Mouse (Mus musculus) heart, embryonic 12.5 days (tissue): ENCODE results near the gene Lamtor3. TPM values are rescaled to one million over a fixed set of nuclear protein-coding genes. Genes with fewer than 3 reads are reported as not detected.
"Not testable (repeated sequence)": the region's sequence is repeated elsewhere in the genome, so short reads cannot be mapped to it uniquely, and the experiment has no call there.

ENCODE experiments used
- ATAC-seq: fragments of 200-750 bp; cut with Nextera tagmentation; 2 replicates; pipeline ENCODE4 v1.8.0; 2017; ENCODE audit warnings: moderate TSS enrichment, moderate library complexity; ENCODE audit not compliant: insufficient number of reproducible peaks, low FRiP score
- H3K27ac ChIP-seq: fragments of 300-500 bp; sonication (generic); 2 replicates; pipeline ENCODE4 v1.5.1; 2016; ENCODE audit warnings: mild to moderate bottlenecking, moderate library complexity; ENCODE audit not compliant: poor library complexity, severe bottlenecking
- H3K27me3 ChIP-seq: fragments of 300-500 bp; sonication (generic); replicated peaks from 2 replicates; pipeline ENCODE4 v1.6.1; 2016; ENCODE audit warnings: mild to moderate bottlenecking, moderate library complexity
- H3K36me3 ChIP-seq: fragments of 300-500 bp; sonication (generic); 2 replicates; pipeline ENCODE4 v1.6.1; 2016; ENCODE audit warnings: mild to moderate bottlenecking, moderate library complexity
- H3K4me1 ChIP-seq: fragments of 300-500 bp; sonication (generic); replicated peaks from 2 replicates; pipeline ENCODE4 v1.6.1; 2016; ENCODE audit warnings: mild to moderate bottlenecking
- H3K4me2 ChIP-seq: fragments of 300-500 bp; sonication (generic); 2 replicates; pipeline ENCODE4 v1.6.1; 2016; ENCODE audit warnings: mild to moderate bottlenecking, moderate library complexity
- H3K4me3 ChIP-seq: fragments of 300-500 bp; sonication (generic); 2 replicates; pipeline ENCODE4 v1.5.1; 2016; ENCODE audit warnings: mild to moderate bottlenecking
- H3K9ac ChIP-seq: fragments of 300-500 bp; sonication (generic); 2 replicates; pipeline ENCODE4 v1.6.1; 2016; ENCODE audit warnings: mild to moderate bottlenecking, moderate library complexity
- H3K9me3 ChIP-seq: fragments of 300-500 bp; sonication (generic); replicated peaks from 2 replicates; pipeline ENCODE4 v1.6.1; 2016; ENCODE audit warnings: mild to moderate bottlenecking, moderate library complexity
- WGBS: fragments of 180-500 bp; shearing (Covaris S2); methylation state at CpG from one replicate; pipeline ENCODE4 v1.1.7; 2016; 5-methylcytosine and 5-hydroxymethylcytosine counted together
- polyA plus RNA-seq: library from polyadenylated mRNA; unstranded; fragments of >200 nt; fragmentation: Nextera tagmentation; extraction: Ambion mirVana; gene quantifications from 2 replicates; pipeline ENCODE4 v1.2.1, GENCODE M21; 2016

Gene Lamtor3
- polyA plus RNA-seq, 1 experiment from 2014 or later, result 86.3 TPM

DNA sequence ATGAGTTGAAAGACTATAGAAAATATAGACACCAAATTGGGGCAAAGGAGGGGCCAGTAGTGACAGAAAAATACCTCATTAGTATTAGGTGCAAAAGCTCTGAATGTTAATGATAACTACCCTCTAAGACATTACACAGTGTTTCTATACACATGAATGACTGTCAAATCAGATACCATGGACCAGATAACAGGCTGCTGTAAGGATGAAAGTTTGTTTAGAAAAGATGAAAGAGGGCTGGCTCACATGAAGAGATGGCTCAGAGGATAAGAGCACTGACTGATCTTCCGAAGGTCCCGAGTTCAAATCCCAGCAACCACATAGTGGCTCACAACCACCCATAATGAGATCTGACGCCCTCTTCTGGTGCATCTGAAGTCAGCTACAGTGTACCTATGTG is 33.0 kb downstream of the Lamtor3 start:
- H3K4me1 ChIP-seq, result peaks cover 49% of the 10 kb centered on the region
- not testable (repeated sequence) for H3K27me3 ChIP-seq, H3K9me3 ChIP-seq, H3K27ac ChIP-seq, H3K4me3 ChIP-seq, H3K9ac ChIP-seq, H3K4me2 ChIP-seq, ATAC-seq
- peaks cover 11% of the 10 kb centered on the region for H3K36me3 ChIP-seq
- 92% methylated on average over 3 of the region's 3 CpGs for WGBS

DNA sequence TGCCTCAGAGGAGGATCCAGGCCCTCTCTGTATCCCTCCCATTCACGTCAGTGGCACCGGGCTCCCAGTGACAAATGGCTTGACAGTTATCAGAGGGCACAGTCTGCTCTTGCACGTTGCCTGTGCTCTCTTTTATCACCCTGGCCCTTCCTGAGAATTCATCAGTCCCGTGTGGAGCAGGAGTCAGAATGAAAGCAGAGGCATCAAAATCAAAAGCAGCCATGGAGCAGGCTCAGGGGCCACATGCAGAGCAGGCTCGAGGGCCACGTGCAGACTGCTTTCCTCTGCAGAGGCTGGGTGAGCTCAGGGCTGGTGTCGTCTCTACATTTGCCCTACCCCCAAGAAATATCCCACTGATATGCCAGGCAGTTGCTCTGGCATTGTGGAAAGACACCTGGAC is 33.5 kb downstream of the Lamtor3 start:
- peak overlapping the region; percentile 72 for H3K27ac ChIP-seq
- 0 out of 2 replicates have a peak, but pooled peaks have one; percentile 10 for ATAC-seq
- peak overlapping the region; percentile 47; the same call in 1 of the 2 replicates for H3K9ac ChIP-seq
- H3K9me3 ChIP-seq, result no peaks in the 10 kb centered on the region
- peaks cover 11% of the 10 kb centered on the region for H3K36me3 ChIP-seq
- no peak overlapping the region for H3K4me2 ChIP-seq
- H3K27me3 ChIP-seq, result no peaks in the 10 kb centered on the region
- 12% methylated on average over 7 of the region's 7 CpGs for WGBS
- H3K4me1 ChIP-seq, result peaks cover 49% of the 10 kb centered on the region
- no peak overlapping the region for H3K4me3 ChIP-seq

DNA sequence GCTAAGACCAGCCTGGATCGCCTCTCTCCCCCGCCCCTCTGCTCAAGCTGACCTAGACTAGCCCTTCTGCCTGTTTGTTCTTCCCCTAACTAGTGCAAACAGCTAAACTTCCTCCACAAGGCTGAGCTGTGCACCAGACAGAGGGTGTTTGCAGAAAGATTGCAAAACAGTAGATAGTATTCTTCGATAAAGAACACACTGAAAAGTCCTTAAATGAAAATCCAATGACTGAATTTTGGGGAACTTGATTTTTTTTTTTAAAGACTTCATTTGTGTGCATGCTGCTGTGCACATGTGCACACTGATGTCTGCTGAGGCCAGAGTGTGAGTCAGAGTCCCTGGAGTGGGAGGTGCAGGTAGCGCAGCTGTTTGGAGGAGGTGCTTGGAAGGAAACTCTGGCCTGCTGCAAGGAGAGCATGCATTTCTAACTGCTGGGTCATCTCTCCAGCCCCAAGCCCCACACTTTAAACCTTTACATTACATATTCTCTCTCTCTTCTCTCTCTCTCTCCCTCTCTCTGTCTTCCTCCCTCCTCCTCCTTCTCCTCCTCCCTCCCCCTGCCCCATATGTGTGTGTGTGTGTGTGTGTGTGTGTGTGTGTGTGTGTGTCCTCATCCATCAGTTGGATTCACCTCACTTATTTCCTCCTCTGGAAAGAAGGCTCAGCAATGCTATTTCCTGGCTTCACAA is 34.1 kb downstream of the Lamtor3 start:
- Histone ChIP-seq H3K9me3 (no peaks in the 10 kb centered on the region), H3K4me2 (peak overlapping the region; percentile 37), H3K4me1 (peaks cover 50% of the 10 kb centered on the region), H3K27ac (peak overlapping the region; percentile 78), H3K36me3 (peaks cover 11% of the 10 kb centered on the region), H3K9ac (peak overlapping the region; percentile 47), H3K27me3 (no peaks in the 10 kb centered on the region), H3K4me3 (no peak overlapping the region)
- ATAC-seq, result peak; percentile 61; the same call in 1 of the 2 replicates
- WGBS, result 48% methylated on average over 4 of the region's 4 CpGs

DNA sequence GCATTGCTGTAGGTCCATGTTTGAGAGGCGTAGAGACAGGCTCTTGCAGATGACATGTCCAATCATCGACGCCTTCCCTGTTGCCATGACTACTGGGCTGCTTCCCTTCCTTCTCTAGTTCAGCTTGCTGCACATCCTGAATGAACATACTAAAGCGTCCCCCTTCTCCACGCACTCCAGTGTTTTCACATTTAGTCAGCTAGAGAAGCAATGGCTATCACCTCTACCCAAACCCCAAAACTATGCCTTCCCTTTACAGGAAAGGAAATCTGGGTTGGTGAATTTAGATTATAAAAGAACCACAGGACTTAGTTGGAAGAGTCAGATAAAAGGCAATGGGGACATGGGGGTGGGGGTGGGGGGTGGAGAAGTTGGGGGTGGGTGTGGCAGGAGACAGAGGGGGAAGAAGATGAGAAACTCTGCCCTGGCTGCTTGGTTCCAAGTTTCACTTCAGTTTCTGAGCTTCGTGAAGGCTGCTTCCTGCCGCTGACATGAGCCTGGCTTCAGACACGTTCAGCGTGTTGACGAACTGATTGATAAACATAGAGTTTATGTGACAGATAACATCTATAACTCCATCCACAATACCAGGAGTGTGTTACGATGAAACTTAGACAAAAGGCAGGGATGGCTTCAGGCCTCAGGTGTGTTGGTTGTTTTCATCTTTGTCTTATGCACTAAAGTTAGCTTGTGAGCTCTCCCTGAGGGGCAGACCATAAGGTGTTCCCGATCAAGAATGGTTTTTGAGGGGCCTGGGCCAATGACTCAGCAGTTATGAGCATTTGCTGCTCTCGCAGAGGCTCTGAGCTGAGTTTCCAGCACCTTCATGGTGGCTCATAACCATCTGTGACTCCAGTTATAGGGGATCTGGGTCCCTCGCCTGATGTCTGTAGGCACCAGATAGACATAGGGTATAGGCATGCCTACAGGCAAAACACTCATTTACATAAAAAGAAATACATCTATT is 34.9 kb downstream of the Lamtor3 start:
- H3K27me3 ChIP-seq, result no peaks in the 10 kb centered on the region
- no peaks in the 10 kb centered on the region for H3K9me3 ChIP-seq
- peak overlapping the region; percentile 78 for H3K27ac ChIP-seq
- no peak overlapping the region for H3K4me3 ChIP-seq
- peak overlapping the region; percentile 37 for H3K4me2 ChIP-seq
- no peak overlapping the region; the same call in 1 of the 2 replicates for H3K9ac ChIP-seq
- peak; percentile 70 for ATAC-seq
- 35% methylated on average over 14 of the region's 14 CpGs for whole genome bisulfite sequencing
- H3K4me1 ChIP-seq, result peaks cover 54% of the 10 kb centered on the region
- peaks cover 11% of the 10 kb centered on the region for H3K36me3 ChIP-seq

DNA sequence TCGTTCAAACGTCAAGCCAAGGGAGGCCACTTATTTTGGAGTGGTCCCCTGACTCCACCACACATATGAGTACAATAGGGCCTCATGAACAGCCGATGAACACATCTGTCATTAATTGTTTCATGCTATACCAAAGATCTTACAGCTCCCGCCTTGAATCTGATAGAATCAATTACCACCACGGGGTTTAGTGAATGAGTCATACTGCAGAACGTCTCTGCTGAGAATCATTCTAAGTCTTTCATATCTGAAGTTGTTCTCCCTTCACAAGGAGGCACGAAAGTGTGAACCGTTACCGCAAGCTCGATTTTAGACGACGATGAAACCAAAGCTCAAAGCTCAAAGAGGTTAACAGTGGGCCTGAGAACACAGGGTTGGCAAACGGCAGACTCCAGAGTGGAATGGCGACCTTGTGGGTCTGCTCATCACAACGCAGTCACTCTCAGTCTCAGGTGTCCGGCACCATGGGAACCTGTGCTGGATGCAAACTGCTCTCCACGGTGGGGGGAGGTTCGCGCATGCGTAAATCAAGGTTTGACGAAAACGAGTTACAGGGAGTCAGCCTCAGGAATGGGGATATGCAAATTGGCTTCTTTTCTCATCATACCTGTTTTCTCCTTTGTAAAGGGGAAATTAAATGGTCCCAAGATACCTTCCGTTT is 36.1 kb downstream of the Lamtor3 start:
- ATAC-seq, result no peak
- Histone ChIP-seq H3K27me3 (no peaks in the 10 kb centered on the region), H3K36me3 (peaks cover 3% of the 10 kb centered on the region; the same call in 1 of the 2 replicates), H3K4me1 (peaks cover 47% of the 10 kb centered on the region), H3K9ac (no peak overlapping the region), H3K27ac (no peak overlapping the region), H3K4me3 (no peak overlapping the region), H3K9me3 (no peaks in the 10 kb centered on the region), H3K4me2 (no peak overlapping the region)
- 55% methylated on average over 23 of the region's 23 CpGs for WGBS

DNA sequence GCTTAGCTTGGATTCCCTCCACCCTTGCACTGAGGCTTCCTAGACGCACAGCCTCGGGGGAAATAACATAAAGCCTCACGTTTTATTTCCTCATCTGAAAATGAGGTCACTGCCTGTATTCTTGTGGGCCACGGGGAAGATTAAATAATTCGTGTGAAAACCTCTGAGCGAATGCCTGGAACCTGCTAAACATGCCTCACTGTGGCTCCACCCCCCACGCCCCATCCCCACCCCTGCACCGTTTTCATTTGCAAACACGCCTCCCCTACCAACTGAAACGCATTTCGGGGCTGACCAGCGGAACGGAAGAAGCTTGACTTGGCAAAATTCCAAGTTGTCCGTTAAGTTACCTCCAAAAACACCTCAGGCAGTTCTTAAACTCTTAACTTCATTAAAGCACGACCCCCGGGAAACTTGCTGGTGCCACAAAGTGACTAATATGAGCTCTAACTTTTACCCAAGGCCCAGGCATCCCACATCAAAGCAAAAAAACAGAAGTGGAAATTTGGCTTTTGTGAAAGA is 37.3 kb downstream of the Lamtor3 start:
- ATAC-seq, result peak; percentile 58; the same call in 1 of the 2 replicates
- Histone ChIP-seq H3K27me3 (no peaks in the 10 kb centered on the region), H3K4me2 (peak overlapping the region; percentile 67), H3K9me3 (no peaks in the 10 kb centered on the region), H3K4me1 (peaks cover 46% of the 10 kb centered on the region), H3K4me3 (peak overlapping the region; percentile 27), H3K27ac (no peak overlapping the region), H3K9ac (peak overlapping the region; percentile 51; the same call in 1 of the 2 replicates), H3K36me3 (0 out of 2 replicates have a peak, but pooled peaks cover 6% of the 10 kb centered on the region)
- WGBS, result 21% methylated on average over 16 of the region's 16 CpGs

DNA sequence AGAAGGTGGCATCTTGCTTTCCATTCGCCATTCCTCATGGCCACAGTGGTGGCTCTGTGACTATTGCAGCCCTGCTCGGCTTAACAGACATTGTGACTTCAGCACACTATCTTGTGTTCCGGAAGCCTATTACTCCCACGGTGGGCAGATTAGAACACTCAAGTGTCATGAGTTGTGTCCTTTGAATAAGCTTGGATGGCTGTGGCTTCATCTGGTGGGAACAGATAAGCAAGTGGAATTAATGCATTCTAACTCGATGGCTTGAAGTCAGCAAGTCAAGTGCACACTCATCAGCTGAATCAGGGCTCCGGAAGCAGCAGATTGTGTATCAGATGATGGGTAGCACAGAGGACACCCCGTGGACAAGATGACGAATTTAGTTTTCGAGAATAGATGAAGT is 39.6 kb downstream of the Lamtor3 start:
- no peaks in the 10 kb centered on the region for H3K27me3 ChIP-seq
- peaks cover 39% of the 10 kb centered on the region for H3K4me1 ChIP-seq
- no peak overlapping the region for H3K4me3 ChIP-seq
- 0 out of 2 replicates have a peak overlapping the region, but pooled peaks have one; percentile 16 for H3K27ac ChIP-seq
- H3K4me2 ChIP-seq, result no peak overlapping the region
- ATAC-seq, result 0 out of 2 replicates have a peak, but pooled peaks have one; percentile 19
- H3K9ac ChIP-seq, result no peak overlapping the region
- 43% methylated on average over 9 of the region's 9 CpGs for WGBS
- no peaks in the 10 kb centered on the region for H3K9me3 ChIP-seq
- H3K36me3 ChIP-seq, result peaks cover 6% of the 10 kb centered on the region; the same call in 1 of the 2 replicates

DNA sequence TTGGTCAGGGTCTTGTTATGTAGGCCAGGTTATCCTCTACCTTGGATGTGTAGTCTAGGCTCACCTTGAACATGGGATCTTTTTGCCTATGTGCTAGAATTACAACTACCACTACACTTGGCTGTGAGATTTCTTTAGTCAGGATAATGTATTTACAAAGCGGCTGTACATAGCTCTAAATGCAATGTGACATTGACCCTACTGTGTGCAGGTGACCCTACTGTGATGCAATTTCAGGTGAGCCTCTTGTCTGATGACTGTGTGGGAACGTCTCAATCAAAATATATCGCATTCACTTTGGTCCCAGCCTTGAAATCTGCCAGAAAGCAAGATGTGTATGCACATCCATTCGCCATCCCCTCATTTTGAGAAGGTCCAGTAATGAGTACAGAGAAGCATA is 40.0 kb downstream of the Lamtor3 start:
- H3K4me1 ChIP-seq, result peaks cover 35% of the 10 kb centered on the region
- no peak overlapping the region for H3K4me2 ChIP-seq
- H3K27me3 ChIP-seq, result no peaks in the 10 kb centered on the region
- no peaks in the 10 kb centered on the region for H3K9me3 ChIP-seq
- no peak overlapping the region for H3K9ac ChIP-seq
- H3K36me3 ChIP-seq, result peaks cover 6% of the 10 kb centered on the region; the same call in 1 of the 2 replicates
- WGBS, result 88% methylated on average over 4 of the region's 4 CpGs
- no peak for ATAC-seq
- H3K4me3 ChIP-seq, result no peak overlapping the region
- H3K27ac ChIP-seq, result no peak overlapping the region

DNA sequence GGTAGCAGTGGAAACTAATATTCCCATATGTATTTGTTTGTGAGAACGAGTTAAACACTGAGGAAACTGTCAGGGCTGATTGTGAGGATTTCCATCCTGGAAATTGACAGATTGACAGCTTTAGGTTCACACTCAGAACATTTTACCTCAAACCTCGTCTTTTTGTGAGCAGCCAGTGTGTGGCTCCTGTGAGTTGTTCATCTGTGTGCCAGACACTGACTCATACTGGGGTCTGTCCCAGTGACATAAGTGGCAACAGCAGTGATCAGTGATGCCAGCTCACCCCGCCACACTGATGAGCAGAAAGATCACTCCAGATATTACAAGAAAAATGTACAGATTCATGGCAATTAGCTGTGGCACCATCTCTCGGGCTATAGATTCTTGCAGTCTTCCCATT is 41.1 kb downstream of the Lamtor3 start:
- peaks cover 31% of the 10 kb centered on the region for H3K4me1 ChIP-seq

DNA sequence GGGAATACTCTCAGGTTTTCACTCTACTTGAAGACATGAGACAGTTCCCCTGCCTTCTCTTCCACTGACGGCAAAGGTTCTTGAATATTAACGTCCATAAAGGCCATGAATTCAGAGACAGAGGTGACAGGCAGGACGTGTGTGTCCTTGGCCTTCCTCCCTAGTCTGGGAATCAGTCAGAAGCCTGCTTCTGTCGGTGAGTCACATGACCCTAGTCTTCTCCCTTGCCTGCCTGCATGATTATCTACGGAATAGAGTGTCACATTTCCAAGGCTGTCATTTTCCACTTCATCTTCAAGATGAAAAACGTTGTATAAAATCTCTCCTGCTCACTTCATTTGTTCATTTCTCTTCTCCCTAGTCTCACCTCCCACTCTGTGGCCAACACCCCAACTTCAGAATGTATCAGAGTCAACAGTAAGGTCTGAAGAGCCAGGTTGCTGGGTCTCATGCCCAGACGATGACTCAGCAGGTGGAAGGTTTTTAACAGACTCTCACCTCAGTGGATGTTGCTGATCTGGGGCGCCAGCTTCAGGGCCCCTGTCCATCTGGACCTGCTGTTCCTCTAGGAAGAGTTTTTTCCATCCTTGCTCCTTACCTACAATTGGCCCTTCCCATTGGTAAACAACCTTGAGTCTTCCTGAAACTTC is 43.6 kb downstream of the Lamtor3 start:
- no peaks in the 10 kb centered on the region for H3K27me3 ChIP-seq
- peak; percentile 70 for ATAC-seq
- H3K9ac ChIP-seq, result no peak overlapping the region
- peak overlapping the region; percentile 60 for H3K27ac ChIP-seq
- WGBS, result 32% methylated on average over 8 of the region's 8 CpGs
- peaks cover 21% of the 10 kb centered on the region for H3K4me1 ChIP-seq
- peaks cover 10% of the 10 kb centered on the region; the same call in 1 of the 2 replicates for H3K36me3 ChIP-seq
- no peaks in the 10 kb centered on the region for H3K9me3 ChIP-seq
- H3K4me2 ChIP-seq, result no peak overlapping the region
- H3K4me3 ChIP-seq, result no peak overlapping the region

More for the DNA sequence above, 41.1 kb downstream of the Lamtor3 start:
- Histone ChIP-seq H3K27ac (no peak overlapping the region), H3K4me2 (no peak overlapping the region), H3K27me3 (no peaks in the 10 kb centered on the region), H3K36me3 (peaks cover 6% of the 10 kb centered on the region; the same call in 1 of the 2 replicates), H3K9me3 (no peaks in the 10 kb centered on the region), H3K9ac (no peak overlapping the region), H3K4me3 (no peak overlapping the region)
- ATAC-seq, result no peak
- WGBS, result 70% methylated on average over 4 of the region's 4 CpGs
